13 mouse cellular contexts compared by ENCODE assay signal in genomic region chr7:37290493-37291045, GRCm38 (mm10).
DNase-seq lines count a peak whose midpoint lies in the region; ATAC-seq lines count a peak whose summit lies in the region.
"Had no signal": no experiment of that assay in that cellular context is flagged by ENCODE, and none has a peak within 500 bp of the region (broad histone marks: within the 10 kb centered on the region; RNA-seq: fewer than 3 reads in every experiment).

No protein-coding gene starts in this region.

- whole genome bisulfite sequencing in limb, embryonic 13.5 days = 26% methylated on average over 19 of the region's 19 CpGs

- peak; percentile 40 to 55 for DNase-seq in cerebellum, postnatal 10 days
- DNase-seq in left cerebral cortex, postnatal 4 days = peak; percentile 35
- DNase-seq in left cerebral cortex, postnatal 25 days (ENCODE audit: low spot score in 2 of 2) = no peak
- DNase-seq in retina, postnatal 7 days (ENCODE audit: low read depth, low spot score) = peak; percentile 2
- DNase-seq in adrenal gland, postnatal 36 days = no peak
- no peak for DNase-seq in frontal cortex, adult 2 months (ENCODE audit: extremely low spot score in 1 of 2, low spot score in 1 of 2)
- DNase-seq: adrenal gland, postnatal 25 days; cerebellum, adult 9-11 months; thymus, postnatal 14 days had no signal

- H3K9ac ChIP-seq in limb, embryonic 13.5 days = no peak overlapping the region

- H3K4me2 ChIP-seq in limb, embryonic 13.5 days (replicated peaks) = peak overlapping the region; percentile 30

- no peak for ATAC-seq in cerebellum, adult (ENCODE audit: insufficient number of reproducible peaks, low FRiP score, low TSS enrichment)
- no peak for ATAC-seq in limb, embryonic 13.5 days (ENCODE audit: low FRiP score, low read depth)
- ATAC-seq: inflammation-experienced regulatory T-cells, adult 6 months had no signal

- H3K36me3 ChIP-seq in limb, embryonic 13.5 days = no peaks in the 10 kb centered on the region
- H3K36me3 ChIP-seq: G1E had no signal

- H3K27me3 ChIP-seq in limb, embryonic 13.5 days = no peaks in the 10 kb centered on the region; the same call in 1 of the 2 replicates

- intact Hi-C loops in left cerebral cortex, postnatal 4 days (cut with DNase I) = no loop called here
- intact Hi-C loops in left cerebral cortex, postnatal 25 days (cut with DNase I) = no loop called here

- H3K4me1 ChIP-seq in limb, embryonic 13.5 days = peaks cover 43% of the 10 kb centered on the region

- no peak overlapping the region for H3K4me3 ChIP-seq in limb, embryonic 13.5 days

- H3K9me3 ChIP-seq in limb, embryonic 13.5 days = no peaks in the 10 kb centered on the region

- no peak overlapping the region for H3K27ac ChIP-seq in limb, embryonic 13.5 days

Comparison
In these comparisons a context has a peak if more than half of its experiments do, and no peak if none do; other contexts are left out.
1. DNase-seq: peak in cerebellum, postnatal 10 days (2 of 2), left cerebral cortex, postnatal 4 days (single experiment) and retina, postnatal 7 days (single experiment); none in left cerebral cortex, postnatal 25 days (0 of 2), adrenal gland, postnatal 36 days (0 of 2) and frontal cortex, adult 2 months (0 of 2).